In the genomic region with DNA sequence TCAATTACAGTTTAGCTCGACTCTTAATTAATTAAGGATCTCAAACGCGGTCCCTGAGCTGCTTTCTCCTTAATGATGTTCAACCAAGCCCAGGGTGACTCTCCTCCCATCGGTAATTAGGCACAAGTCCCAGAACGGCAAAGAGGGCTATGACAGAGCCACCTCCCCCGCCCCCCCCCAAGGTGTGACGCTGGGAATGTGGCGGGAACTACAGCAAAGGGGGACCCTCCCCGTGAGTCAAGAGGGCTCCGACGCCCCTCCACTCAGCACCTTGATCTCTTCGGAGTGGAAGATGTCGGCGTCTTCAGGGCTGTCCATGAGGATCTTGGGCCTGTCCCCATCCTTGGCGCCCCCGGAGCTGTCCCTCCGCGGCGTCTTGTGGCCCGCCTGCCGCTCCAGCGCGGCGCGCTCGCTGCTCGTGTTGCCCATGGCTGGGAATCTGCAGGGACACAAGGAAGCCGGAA, we compare ENCODE assay signal across 8 mouse cellular contexts. TPM values are rescaled to one million over a fixed set of nuclear protein-coding genes. Genes with fewer than 3 reads are reported as not detected.
DNase-seq lines count a peak whose midpoint lies in the region; ATAC-seq and TF ChIP-seq lines count a peak whose summit lies in the region.

No protein-coding gene starts in this region.

- H3K27me3 ChIP-seq in heart, embryonic 12.5 days (replicated peaks): no peaks in the 10 kb centered on the region
- H3K27me3 ChIP-seq in G1E (ENCODE audit: insufficient read depth, low read length): no peaks in the 10 kb centered on the region
- H3K27me3 ChIP-seq in hindbrain, embryonic 11.5 days (ENCODE audit: control insufficient read depth, insufficient read depth, low read length): no peaks in the 10 kb centered on the region
- no peaks in the 10 kb centered on the region for H3K27me3 ChIP-seq in lung, postnatal 0 days (replicated peaks; ENCODE audit: insufficient read depth, low read length)

- no peak for TF ChIP-seq EP300 in lung, postnatal 0 days (IDR thresholded peaks at IDR 0.05)

- H3K4me3 ChIP-seq in heart, embryonic 12.5 days: peak overlapping the region; percentile 92
- H3K4me3 ChIP-seq in G1E (ENCODE audit: low read depth, low read length): peak overlapping the region; percentile 91
- peak overlapping the region; percentile 83 for H3K4me3 ChIP-seq in hindbrain, embryonic 11.5 days (ENCODE audit: low read depth, low read length)
- H3K4me3 ChIP-seq in lung, postnatal 0 days (ENCODE audit: low read depth, low read length): peak overlapping the region; percentile 76

- peak overlapping the region; percentile 94 for H3K9ac ChIP-seq in heart, embryonic 12.5 days
- H3K9ac ChIP-seq in hindbrain, embryonic 11.5 days (ENCODE audit: low read depth, low read length): peak overlapping the region; percentile 80
- H3K9ac ChIP-seq in lung, postnatal 0 days (replicated peaks; ENCODE audit: low read depth): peak overlapping the region; percentile 79

- no peak for DNase-seq in heart, postnatal 10 days
- DNase-seq in G1E (ENCODE audit: low spot score): no peak
- DNase-seq in hindbrain, embryonic 11.5 days (ENCODE audit: low spot score): no peak
- DNase-seq in lung, postnatal 0 days (ENCODE audit: low spot score): peak; percentile 49
- DNase-seq in adrenal gland, postnatal 14 days: no peak
- DNase-seq in left cerebral cortex, postnatal 36 days (ENCODE audit: low spot score in 2 of 2): no peak
- no peak for DNase-seq in embryo, embryonic 10 days (ENCODE audit: low spot score)

- no peaks in the 10 kb centered on the region for H3K9me3 ChIP-seq in heart, embryonic 12.5 days (replicated peaks)
- H3K9me3 ChIP-seq in G1E (replicated peaks): no peaks in the 10 kb centered on the region
- H3K9me3 ChIP-seq in hindbrain, embryonic 11.5 days (ENCODE audit: control insufficient read depth, low read length): no peaks in the 10 kb centered on the region
- H3K9me3 ChIP-seq in lung, postnatal 0 days (ENCODE audit: low read length): no peaks in the 10 kb centered on the region

- H3K4me2 ChIP-seq in heart, embryonic 12.5 days: peak overlapping the region; percentile 94
- H3K4me2 ChIP-seq in hindbrain, embryonic 11.5 days (replicated peaks; ENCODE audit: low read depth, low read length): peak overlapping the region; percentile 85
- peak overlapping the region; percentile 73 for H3K4me2 ChIP-seq in lung, postnatal 0 days (replicated peaks; ENCODE audit: low read depth, low read length)

- intact Hi-C loops in heart, postnatal 10 days (cut with DNase I): no loop called here
- intact Hi-C loops in left cerebral cortex, postnatal 36 days (cut with DNase I): no loop called here

- peaks cover 27% of the 10 kb centered on the region for H3K36me3 ChIP-seq in heart, embryonic 12.5 days
- H3K36me3 ChIP-seq in G1E (replicated peaks): peaks cover 45% of the 10 kb centered on the region
- no peaks in the 10 kb centered on the region for H3K36me3 ChIP-seq in hindbrain, embryonic 11.5 days (ENCODE audit: control insufficient read depth, insufficient read depth, low read length)
- peaks cover 24% of the 10 kb centered on the region for H3K36me3 ChIP-seq in lung, postnatal 0 days (ENCODE audit: insufficient read depth, low read length)

- ATAC-seq in heart, embryonic 12.5 days (ENCODE audit: insufficient number of reproducible peaks, low FRiP score): peak; percentile 1
- ATAC-seq in G1E (ENCODE audit: extremely low read depth, insufficient number of reproducible peaks, low FRiP score, poor library complexity, severe bottlenecking): no peak
- peak; percentile 81 for ATAC-seq in hindbrain, embryonic 11.5 days (ENCODE audit: low FRiP score)
- peak; percentile 47 for ATAC-seq in lung, postnatal 0 days

- no peak for TF ChIP-seq CTCF in G1E (IDR thresholded peaks at IDR 0.05; ENCODE audit: low read depth, low read length)
- TF ChIP-seq CTCF in lung, postnatal 0 days (IDR thresholded peaks at IDR 0.05): no peak

- WGBS in heart, embryonic 12.5 days: under 1% methylated on average over 28 of the region's 28 CpGs
- under 1% methylated on average over 28 of the region's 28 CpGs for WGBS in hindbrain, embryonic 11.5 days
- under 1% methylated on average over 28 of the region's 28 CpGs for WGBS in lung, postnatal 0 days

- peaks cover 37% of the 10 kb centered on the region for H3K4me1 ChIP-seq in heart, embryonic 12.5 days (replicated peaks)
- H3K4me1 ChIP-seq in G1E (ENCODE audit: insufficient read depth, low read depth, low read length): peaks cover 68% of the 10 kb centered on the region
- H3K4me1 ChIP-seq in hindbrain, embryonic 11.5 days (replicated peaks; ENCODE audit: control insufficient read depth, insufficient read depth, low read length): no peaks in the 10 kb centered on the region; the same call in 1 of the 2 replicates
- H3K4me1 ChIP-seq in lung, postnatal 0 days (ENCODE audit: insufficient read depth, low read depth, low read length): no peaks in the 10 kb centered on the region; the same call in 1 of the 2 replicates

- peak overlapping the region; percentile 76; the same call in 1 of the 2 replicates for H3K27ac ChIP-seq in heart, embryonic 12.5 days (ENCODE audit: poor library complexity, severe bottlenecking)
- peak overlapping the region; percentile 63; the same call in 1 of the 2 replicates for H3K27ac ChIP-seq in hindbrain, embryonic 11.5 days (ENCODE audit: low read depth, low read length)
- H3K27ac ChIP-seq in lung, postnatal 0 days (ENCODE audit: low read length): peak overlapping the region; percentile 90

RNA-seq across cellular contexts. Expression of a gene that starts 0.5 kb away (rescaled TPM):
- polyA plus RNA-seq in heart, embryonic 12.5 days (2016; fragmentation: Nextera tagmentation; extraction: Ambion mirVana): 52.2 and 54.9 TPM in 2 replicates
- 10 to 100 TPM; 61.9 to 71.1 TPM for total RNA-seq in heart, postnatal 10 days (2021)
- total RNA-seq in G1E (2014; fragmentation: Nextera tagmentation) (344 and 374 TPM in 2 replicates), G1E (2017) (221 and 232 TPM in 2 replicates)
- polyA plus RNA-seq in G1E (2012): 454 and 477 TPM in 2 replicates
- 44.8 and 54.3 TPM in 2 replicates for polyA plus RNA-seq in hindbrain, embryonic 11.5 days (2014; fragmentation: Nextera tagmentation; extraction: Ambion mirVana)
- 75.1 and 80.6 TPM in 2 replicates for polyA plus RNA-seq in lung, postnatal 0 days (2015; fragmentation: Nextera tagmentation; extraction: Ambion mirVana)
- total RNA-seq in adrenal gland, postnatal 14 days (2021): 62.5 and 64.4 TPM in 2 replicates
- 10 to 100 TPM; 26.1 to 27.0 TPM for total RNA-seq in left cerebral cortex, postnatal 36 days (2021)

RNA-seq across cellular contexts. Expression of a gene that starts 59.2 kb away (rescaled TPM):
- polyA plus RNA-seq in heart, embryonic 12.5 days (2016; fragmentation: Nextera tagmentation; extraction: Ambion mirVana): not detected in 2 replicates
- total RNA-seq in heart, postnatal 10 days (2021): not detected
- total RNA-seq in G1E (2014; fragmentation: Nextera tagmentation) (not detected in 2 replicates), G1E (2017) (0.06 and 0.16 TPM in 2 replicates)
- polyA plus RNA-seq in G1E (2012): not detected in 2 replicates
- not detected in 2 replicates for polyA plus RNA-seq in hindbrain, embryonic 11.5 days (2014; fragmentation: Nextera tagmentation; extraction: Ambion mirVana)
- polyA plus RNA-seq in lung, postnatal 0 days (2015; fragmentation: Nextera tagmentation; extraction: Ambion mirVana): 0.11 and 0.18 TPM in 2 replicates
- total RNA-seq in adrenal gland, postnatal 14 days (2021): 0.15 TPM in 1 of 2 replicates, not detected in the other
- total RNA-seq in left cerebral cortex, postnatal 36 days (2021): not detected
